Mouse (Mus musculus) left cerebral cortex, adult 2 months (tissue): ENCODE data around the gene Emc3. TPM values are rescaled to one million over a fixed set of nuclear protein-coding genes. Genes with fewer than 3 reads are reported as not detected.

Source experiments
- DNase-seq, 2 experiments: peaks; one replicate each; pipeline ENCODE4 v3.0.0; 2021 to 2022; ENCODE audit warnings: low spot score in 2 of 2, mixed read lengths in 1 of 2; ENCODE audit errors: extremely low spot score in 1 of 2
- H3K27ac ChIP-seq: fragments of 200-600 bp; 2 replicates; pipeline ENCODE4 v1.8.1; 2022
- H3K4me3 ChIP-seq: fragments of 200-600 bp; 2 replicates; pipeline ENCODE4 v1.8.1; 2022
- CTCF ChIP-seq: fragments of 200-600 bp; IDR thresholded peaks from 2 replicates; pipeline ENCODE4 v1.8.1; 2022; ENCODE audit warnings: antibody characterized with exemption, mild to moderate bottlenecking, moderate library complexity
- intact Hi-C: fragments of 180-260 bp; cut with DNase I; formaldehyde crosslinking; loops from one replicate; pipeline ENCODE4 v1.15.1; 2025
- microRNA-seq, 2 experiments: library from miRNA; unstranded; fragments of <30 nt; microRNA quantifications; one replicate each; pipeline ENCODE4 v1.2.0; 2021
- total RNA-seq, 2 experiments: library from RNA; stranded (reverse); gene quantifications; 2 replicates each; pipeline ENCODE4 v1.2.3; 2021

Gene Emc3
- total RNA-seq, 2 experiments from 2014 or later = 76.5 to 77.5 TPM

- intact Hi-C loops = no loop called here
- no peak for DNase-seq
- no peak overlapping the region for H3K4me3 ChIP-seq
- 0 out of 2 replicates have a peak overlapping the region, but pooled peaks have one; percentile 36 for H3K27ac ChIP-seq
- TF ChIP-seq CTCF = no peak
Observed at GRCm38 (mm10) chr6:113472061-113472460, 59.4 kb downstream of the Emc3 start.

GRCm38 (mm10) chr6:113471297-113471936 lies 60.0 kb downstream of the Emc3 start, which contains the start of gene Il17rc:
Gene Il17rc (plus strand): TSS chr6:113471427.
- Histone ChIP-seq H3K4me3 (peak within 1 kb of the TSS; percentile 25), H3K27ac (peak within 1 kb of the TSS; percentile 36; the same call in 1 of the 2 replicates)
- no peak for TF ChIP-seq CTCF
- intact Hi-C loops = no loop called here
- no peak for DNase-seq

GRCm38 (mm10) chr6:113469432-113469831 lies 62.0 kb downstream of the Emc3 start:
- DNase-seq = peak; percentile 67 to 79
- Histone ChIP-seq H3K27ac (0 out of 2 replicates have a peak overlapping the region, but pooled peaks have one; percentile 5), H3K4me3 (peak overlapping the region; percentile 44)
- intact Hi-C loops = no loop called here
- peak; percentile 46 for TF ChIP-seq CTCF

- intact Hi-C loops = no loop called here
- DNase-seq = peak; percentile 49 to 55
- peak overlapping the region; percentile 44 for H3K4me3 ChIP-seq
- TF ChIP-seq CTCF = peak; percentile 56
- H3K27ac ChIP-seq = 0 out of 2 replicates have a peak overlapping the region, but pooled peaks have one; percentile 5
Observed at GRCm38 (mm10) chr6:113469021-113469420, 62.4 kb downstream of the Emc3 start.

GRCm38 (mm10) chr6:113468512-113468911 lies 62.9 kb downstream of the Emc3 start:
- no peak overlapping the region for H3K4me3 ChIP-seq
- DNase-seq = no peak
- intact Hi-C loops = no loop called here
- no peak overlapping the region for H3K27ac ChIP-seq
- TF ChIP-seq CTCF = no peak

GRCm38 (mm10) chr6:113465602-113466001 lies 65.8 kb downstream of the Emc3 start:
- no peak overlapping the region for H3K4me3 ChIP-seq
- H3K27ac ChIP-seq = no peak overlapping the region
- TF ChIP-seq CTCF = no peak
- intact Hi-C loops = no loop called here
- DNase-seq = no peak

Small RNA genes within 50 kb of the gene (microRNA-seq; reads per million reads assigned to microRNA genes)
- 0 reads per million in 2 experiments for gene Gm23365

Other genes starting within 250 kb of the Emc3 start
- 10 to 100 TPM; 75.7 to 80.5 TPM for gene Cpne9, start 249.3 kb downstream of the Emc3 start, total RNA-seq
- 10 to 100 TPM; 31.0 to 32.9 TPM for gene Brpf1, start 224.5 kb downstream of the Emc3 start, total RNA-seq
- gene Ogg1, start 204.7 kb downstream of the Emc3 start, total RNA-seq = 1 to 10 TPM; 6.1 to 7.6 TPM
- 100 to 1,000 TPM; 115 to 121 TPM for gene Camk1, start 187.7 kb downstream of the Emc3 start, total RNA-seq
- 10 to 100 TPM; 47.0 to 49.6 TPM for gene Tada3, start 153.8 kb downstream of the Emc3 start, total RNA-seq
- 100 to 1,000 TPM; 251 to 255 TPM for gene Arpc4, start 153.5 kb downstream of the Emc3 start, total RNA-seq
- gene Ttll3, start 142.4 kb downstream of the Emc3 start, total RNA-seq = 10 to 100 TPM; 12.2 to 17.8 TPM
- 10 to 100 TPM; 18.1 to 18.6 TPM for gene Rpusd3, start 112.3 kb downstream of the Emc3 start, total RNA-seq
- gene Cidec, start 95.9 kb downstream of the Emc3 start, total RNA-seq = not detected
- gene Jagn1, start 89.1 kb downstream of the Emc3 start, total RNA-seq = 10 to 100 TPM; 35.7 to 36.8 TPM
- gene Il17re, start 73.2 kb downstream of the Emc3 start, total RNA-seq = under 1 TPM; 0.49 to 0.50 TPM
- 1 to 10 TPM; 4.4 to 5.1 TPM for gene Il17rc, start 60.2 kb downstream of the Emc3 start, total RNA-seq
- 100 to 1,000 TPM; 116 to 117 TPM for gene Creld1, start 48.4 kb downstream of the Emc3 start, total RNA-seq
- 10 to 100 TPM; 54.9 to 61.1 TPM for gene Prrt3, start 29.7 kb downstream of the Emc3 start, total RNA-seq
- 1 to 10 TPM; 2.1 to 2.2 TPM for gene Fancd2, start within 50 bp of the Emc3 start, total RNA-seq
- gene Fancd2os, start 69.1 kb upstream of the Emc3 start, total RNA-seq = not detected
- gene Brk1, start 73.1 kb upstream of the Emc3 start, total RNA-seq = 100 to 1,000 TPM; 221 to 228 TPM
- gene Vhl, start 92.3 kb upstream of the Emc3 start, total RNA-seq = 10 to 100 TPM; 41.5 to 43.0 TPM
- 10 to 100 TPM; 21.6 to 25.6 TPM for gene Irak2, start 106.8 kb upstream of the Emc3 start, total RNA-seq
- gene Tatdn2, start 165.4 kb upstream of the Emc3 start, total RNA-seq = 10 to 100 TPM; 71.4 to 72.8 TPM
- gene Ghrl, start 188.2 kb upstream of the Emc3 start, total RNA-seq = under 1 TPM in 1 of 2 experiments, not detected in 1; 0.98 TPM
- 10 to 100 TPM; 67.5 to 67.8 TPM for gene Sec13, start 209.1 kb upstream of the Emc3 start, total RNA-seq